Mouse (Mus musculus) bone marrow, adult 2 months (tissue): ENCODE results near the gene H2-Ke6. TPM values are rescaled to one million over a fixed set of nuclear protein-coding genes. Genes with fewer than 3 reads are reported as not detected.

Experiments
- H3K27ac ChIP-seq: fragments of 200-500 bp; 2 replicates; pipeline ENCODE4 v1.5.1; 2012; ENCODE audit warnings: low read depth, mild to moderate bottlenecking, control low read depth, inconsistent platforms, low read length; ENCODE audit not compliant: control insufficient read depth, poor library complexity, insufficient read depth
- H3K4me1 ChIP-seq: fragments of 200-500 bp; 2 replicates; pipeline ENCODE4 v1.6.1; 2011; ENCODE audit warnings: low read length; ENCODE audit not compliant: control insufficient read depth, insufficient read depth
- H3K4me3 ChIP-seq: fragments of 200-500 bp; replicated peaks from 2 replicates; pipeline ENCODE3; 2011; ENCODE audit warnings: mild to moderate bottlenecking, low read depth, low read length, control low read depth; ENCODE audit not compliant: control insufficient read depth
- CTCF ChIP-seq: fragments of 200-500 bp; IDR thresholded peaks from 2 replicates; pipeline ENCODE4 v1.5.1; 2011; ENCODE audit warnings: low read length, control low read depth; ENCODE audit not compliant: control insufficient read depth, insufficient read depth
- POLR2A ChIP-seq: fragments of 200-500 bp; IDR thresholded peaks from 2 replicates; pipeline ENCODE4 v1.6.1; 2011; ENCODE audit warnings: low read depth, mild to moderate bottlenecking, control low read depth, low read length, borderline replicate concordance; ENCODE audit not compliant: control insufficient read depth
- WGBS: fragments of 180-500 bp; shearing (Covaris S2); methylation state at CpG from one replicate; pipeline ENCODE4 v1.1.7; 2018; 5-methylcytosine and 5-hydroxymethylcytosine counted together
- polyA plus RNA-seq: library from polyadenylated mRNA; stranded (reverse); fragments of >200 nt; gene quantifications from 2 replicates; pipeline ENCODE4 v1.2.4, GENCODE M21; 2011; ENCODE audit warnings: low replicate concordance; ENCODE audit not compliant: missing spikeins, insufficient read depth, insufficient read length

Gene H2-Ke6
- polyA plus RNA-seq, 1 experiment, result 165 TPM

DNA sequence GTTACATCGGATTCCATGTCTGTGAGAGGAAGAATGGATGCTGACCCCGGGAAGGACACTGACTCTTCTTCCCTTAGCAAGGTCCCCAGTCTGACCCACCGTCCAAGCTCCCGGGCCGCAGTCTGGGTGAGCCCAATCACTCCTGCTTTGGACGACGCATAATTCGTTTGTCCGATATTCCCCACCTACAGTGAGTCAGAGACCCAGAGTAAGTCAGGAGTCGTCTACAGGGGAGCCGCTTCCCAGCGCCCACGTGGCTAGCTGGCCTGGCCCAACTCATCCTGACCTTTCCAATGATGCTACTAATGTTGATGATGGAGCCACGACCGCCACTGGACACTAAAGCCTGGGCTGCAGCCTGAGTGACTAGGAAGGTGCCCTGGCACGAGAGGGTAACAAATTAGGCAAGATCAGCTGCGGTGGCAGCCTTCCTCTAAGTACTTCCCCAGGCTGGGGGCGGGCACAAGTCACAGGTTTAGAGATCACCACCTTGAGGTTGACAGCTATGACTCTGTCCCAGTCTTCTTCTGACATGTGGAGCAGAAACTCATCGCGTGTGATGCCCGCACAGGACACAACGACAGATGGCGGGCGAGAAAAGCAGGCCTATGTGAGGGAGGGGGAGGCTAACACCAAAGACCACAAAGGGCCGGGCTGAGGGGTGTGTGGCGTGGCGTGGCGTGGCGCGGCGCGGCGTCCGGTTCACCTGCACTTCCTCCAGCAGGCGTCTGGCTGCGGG is 774 bp downstream of the H2-Ke6 start:
- peak overlapping the region; percentile 96 for H3K27ac ChIP-seq
- WGBS, result 9% methylated on average over 36 of the region's 36 CpGs
- TF ChIP-seq POLR2A (0 out of 2 replicates have a peak, but pooled peaks have one; percentile 28), CTCF (no peak)
- peaks cover 16% of the 10 kb centered on the region for H3K4me1 ChIP-seq
- H3K4me3 ChIP-seq, result peak overlapping the region; percentile 96

DNA sequence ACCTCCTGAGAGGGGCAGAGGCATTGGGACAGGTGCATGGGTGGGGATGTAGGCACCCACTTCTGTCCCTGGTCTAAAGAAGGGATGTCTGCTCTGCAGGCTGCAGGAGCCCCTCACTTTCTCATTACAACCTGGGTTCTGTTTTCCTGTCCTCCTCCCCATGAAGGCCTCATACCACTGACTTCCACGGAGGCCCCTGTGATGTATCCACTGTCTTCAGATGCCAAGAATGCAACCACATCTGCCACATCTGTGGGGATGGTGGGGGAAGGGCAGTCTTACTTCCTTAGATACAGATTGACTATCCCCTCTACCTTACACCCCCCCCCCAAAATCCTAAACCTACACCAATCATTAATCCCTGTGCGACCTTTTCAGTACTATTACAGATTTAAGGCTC is 1.6 kb downstream of the H2-Ke6 start:
- TF ChIP-seq POLR2A, result no peak
- no peak for TF ChIP-seq CTCF
- H3K4me3 ChIP-seq, result no peak overlapping the region
- 48% methylated on average over 2 of the region's 2 CpGs for WGBS
- 0 out of 2 replicates have a peak overlapping the region, but pooled peaks have one; percentile 17 for H3K27ac ChIP-seq
- H3K4me1 ChIP-seq, result peaks cover 16% of the 10 kb centered on the region

DNA sequence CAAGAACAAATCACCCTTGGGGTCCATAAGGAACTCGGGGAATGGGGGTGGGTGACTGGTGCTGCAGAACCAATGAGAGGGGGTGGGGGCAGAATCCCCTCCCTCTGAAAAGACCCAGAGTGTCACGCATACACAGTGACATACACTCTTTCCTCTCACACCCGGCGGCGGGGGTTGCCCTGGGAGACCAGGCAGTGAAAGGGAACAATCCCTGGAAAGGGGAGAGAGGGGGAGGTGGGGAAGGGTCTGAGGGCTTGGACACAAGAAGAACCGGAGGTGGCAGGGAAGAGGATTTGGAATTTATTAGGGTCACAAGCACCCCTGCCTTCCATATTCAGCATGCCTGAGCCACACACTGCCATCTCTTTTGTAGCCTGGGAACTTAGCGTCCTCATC is 2.1 kb downstream of the H2-Ke6 start:
- WGBS, result 78% methylated on average over 7 of the region's 7 CpGs
- TF ChIP-seq CTCF (no peak), POLR2A (no peak)
- H3K4me3 ChIP-seq, result no peak overlapping the region

DNA sequence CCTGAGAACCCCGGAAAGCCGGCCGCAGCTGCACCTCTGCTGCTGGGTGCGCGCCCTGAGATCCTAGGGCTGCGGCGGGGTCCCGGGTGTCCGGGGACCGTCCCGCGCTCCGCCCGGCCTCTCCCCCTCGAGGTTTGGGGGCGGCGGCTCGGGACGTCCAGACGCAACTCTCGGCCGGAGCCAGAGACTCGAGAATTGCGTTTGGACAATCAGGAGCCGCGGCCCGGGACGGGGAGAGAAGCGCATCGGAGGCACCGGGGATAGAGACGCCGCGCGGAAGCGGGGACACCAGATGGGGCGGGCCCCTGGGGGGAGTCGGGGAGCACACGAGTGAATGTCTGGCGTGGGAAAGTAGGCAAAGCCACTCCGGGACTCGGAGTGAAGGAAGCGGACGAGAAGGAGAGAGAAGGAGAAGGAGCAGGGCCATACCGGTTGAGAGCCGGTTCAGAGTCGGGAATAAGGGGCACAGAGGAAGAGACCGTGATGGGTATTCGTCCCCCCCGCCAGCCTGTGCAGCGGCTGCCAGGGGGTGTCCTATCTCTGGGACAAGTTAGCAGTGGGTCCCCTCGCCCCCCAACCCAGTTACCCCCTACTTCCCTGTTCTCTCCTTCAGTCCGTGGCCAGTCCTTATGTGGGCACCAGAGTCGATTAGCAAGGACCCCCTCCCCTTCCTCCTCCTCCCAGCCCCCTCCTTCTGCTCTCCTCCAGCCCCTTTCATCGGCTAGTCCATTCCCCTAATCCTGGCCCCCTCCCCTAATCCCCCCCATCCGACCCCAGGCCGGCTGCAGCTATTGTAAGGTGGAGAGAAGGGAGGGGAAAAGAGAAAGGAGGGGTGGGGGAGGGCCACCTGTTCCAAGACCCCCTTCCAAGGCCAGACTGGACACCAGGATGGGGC is 2.8 kb downstream of the H2-Ke6 start:
- H3K27ac ChIP-seq, result peak overlapping the region; percentile 72
- WGBS, result 3% methylated on average over 57 of the region's 57 CpGs
- H3K4me3 ChIP-seq, result peak overlapping the region; percentile 84
- peaks cover 10% of the 10 kb centered on the region for H3K4me1 ChIP-seq
- TF ChIP-seq CTCF (no peak), POLR2A (no peak)

More for the DNA sequence above, 2.1 kb downstream of the H2-Ke6 start:
- Histone ChIP-seq H3K4me1 (peaks cover 15% of the 10 kb centered on the region), H3K27ac (0 out of 2 replicates have a peak overlapping the region, but pooled peaks have one; percentile 17)

DNA sequence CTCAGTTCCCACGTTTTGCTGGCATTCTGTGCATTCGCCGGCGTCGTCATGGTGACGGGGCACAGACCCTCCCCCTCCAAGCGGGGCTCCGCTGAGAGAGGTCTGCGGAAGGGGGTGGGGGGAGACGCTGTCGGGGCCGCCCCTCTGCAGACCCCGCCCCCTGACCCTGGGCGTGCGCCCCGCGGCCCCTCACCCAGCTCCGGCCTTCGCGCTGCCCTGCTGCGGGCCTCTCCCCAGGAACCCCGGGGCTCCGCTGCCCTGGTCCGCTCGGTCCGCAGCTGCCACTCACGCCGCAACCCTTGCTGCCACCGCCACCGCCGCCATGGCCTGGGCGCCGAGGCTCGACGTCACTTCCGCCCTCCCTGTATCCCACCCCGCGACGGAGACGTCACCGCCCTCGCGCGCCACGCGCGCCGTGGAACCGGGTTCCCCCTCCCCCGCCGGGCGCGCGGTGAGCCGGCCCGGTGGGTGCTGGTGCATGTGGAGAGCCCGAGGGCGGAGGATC is 3.5 kb downstream of the H2-Ke6 start, which contains the start of gene Ring1:
Gene Ring1 (minus strand): TSS at position 364 of the 505 bp plus-strand sequence.
- Histone ChIP-seq H3K4me1 (peaks cover 7% of the 10 kb centered on the region), H3K4me3 (peak within 1 kb of the TSS; percentile 84), H3K27ac (peak within 1 kb of the TSS; percentile 72)
- TF ChIP-seq CTCF, result no peak
- TF ChIP-seq POLR2A, result peak; percentile 86
- under 1% methylated on average over 52 of the region's 58 CpGs for WGBS

DNA sequence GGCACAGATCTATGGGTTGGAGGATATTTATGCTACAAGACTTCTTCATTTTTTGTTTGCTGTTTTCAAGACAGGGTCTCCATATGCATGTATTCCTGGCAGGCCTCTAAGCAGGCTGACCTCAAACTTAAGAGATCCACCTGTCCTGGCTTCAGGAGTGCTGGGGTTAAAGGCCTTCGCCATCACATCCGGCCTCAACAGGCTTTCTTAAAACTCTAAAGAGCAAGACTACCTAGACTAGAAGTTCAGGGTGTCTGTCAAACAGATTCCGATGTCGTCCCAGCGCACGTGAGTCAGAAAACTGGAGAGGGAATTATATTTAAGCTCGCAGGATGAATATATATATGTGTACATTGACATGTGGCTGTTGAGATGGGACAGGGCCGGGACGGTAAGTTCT is 4.2 kb downstream of the H2-Ke6 start:
- no peak for TF ChIP-seq POLR2A
- 72% methylated on average over 9 of the region's 9 CpGs for WGBS
- Histone ChIP-seq H3K4me3 (no peak overlapping the region), H3K4me1 (peaks cover 7% of the 10 kb centered on the region), H3K27ac (no peak overlapping the region)

DNA sequence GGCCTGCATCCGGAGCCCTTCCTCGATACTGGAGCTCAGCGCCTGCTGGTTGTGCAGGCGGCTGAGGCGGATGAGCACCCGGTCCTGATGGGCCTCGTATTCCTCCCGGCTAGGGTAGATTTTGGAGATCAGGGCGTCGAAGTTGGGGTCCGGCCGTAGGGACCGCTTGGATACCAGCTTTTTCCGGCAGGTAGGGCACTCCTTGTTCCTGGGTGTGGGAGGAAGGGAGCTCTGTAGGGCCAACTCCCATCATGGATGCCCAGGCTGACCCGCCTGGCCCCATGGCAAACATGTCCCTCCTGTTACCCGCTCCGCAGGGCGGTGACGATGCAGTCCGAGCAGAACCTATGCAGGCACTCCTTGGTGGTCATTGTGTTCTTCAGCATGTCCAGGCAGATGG is 4.9 kb downstream of the H2-Ke6 start:
- TF ChIP-seq POLR2A (no peak), CTCF (no peak)
- Histone ChIP-seq H3K27ac (no peak overlapping the region), H3K4me1 (peaks cover 7% of the 10 kb centered on the region), H3K4me3 (no peak overlapping the region)
- 97% methylated on average over 20 of the region's 20 CpGs for WGBS

DNA sequence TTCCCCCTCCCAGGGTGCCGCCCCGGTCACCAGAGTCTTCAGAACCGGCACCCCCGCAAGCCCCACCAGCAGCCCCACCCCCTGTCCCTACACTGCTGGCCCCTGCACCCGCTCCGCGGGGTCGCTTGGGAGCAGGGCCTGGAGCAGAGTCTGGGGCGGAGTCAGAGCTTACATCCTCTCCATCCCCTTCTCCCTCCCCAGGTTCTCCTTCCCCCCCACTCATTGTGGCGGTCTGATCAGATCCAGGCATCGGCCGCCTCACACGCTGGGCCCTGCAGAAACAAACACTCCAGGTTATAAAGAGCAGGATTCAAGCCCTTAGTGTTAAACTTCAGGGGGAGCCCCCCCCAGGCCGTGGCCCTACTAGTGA is 5.5 kb downstream of the H2-Ke6 start:
- TF ChIP-seq CTCF (no peak), POLR2A (no peak)
- Histone ChIP-seq H3K4me1 (peaks cover 7% of the 10 kb centered on the region), H3K4me3 (no peak overlapping the region), H3K27ac (no peak overlapping the region)
- WGBS, result 93% methylated on average over 14 of the region's 14 CpGs
